Mouse (Mus musculus) olfactory bulb, adult 2 months (tissue): ENCODE data around the gene Cox6b2. TPM values are rescaled to one million over a fixed set of nuclear protein-coding genes. Genes with fewer than 3 reads are reported as not detected.

Source experiments
- H3K27ac ChIP-seq: fragments of 200-500 bp; 2 replicates; pipeline ENCODE4 v1.5.1; 2012; ENCODE audit warnings: low read depth, low read length; ENCODE audit not compliant: insufficient read depth
- H3K4me1 ChIP-seq: fragments of 200-500 bp; 2 replicates; pipeline ENCODE4 v1.6.1; 2012; ENCODE audit warnings: low read length; ENCODE audit not compliant: control insufficient read depth, insufficient read depth
- H3K4me3 ChIP-seq: fragments of 200-500 bp; 2 replicates; pipeline ENCODE4 v1.5.1; 2012; ENCODE audit warnings: mild to moderate bottlenecking, low read depth, low read length, moderate library complexity; ENCODE audit not compliant: insufficient read depth
- CTCF ChIP-seq: fragments of 200-500 bp; IDR thresholded peaks from 2 replicates; pipeline ENCODE4 v1.5.1; 2012; ENCODE audit warnings: low read depth, mild to moderate bottlenecking, low read length, moderate library complexity; ENCODE audit not compliant: insufficient read depth
- POLR2A ChIP-seq: fragments of 200-500 bp; IDR thresholded peaks from 2 replicates; pipeline ENCODE4 v1.6.1; 2012; ENCODE audit warnings: mild to moderate bottlenecking, low read depth, low read length, moderate library complexity; ENCODE audit not compliant: insufficient read depth
- WGBS: fragments of 180-500 bp; shearing (Covaris S2); methylation state at CpG from one replicate; pipeline ENCODE4 v1.1.7; 2018; 5-methylcytosine and 5-hydroxymethylcytosine counted together
- polyA plus RNA-seq: library from polyadenylated mRNA; stranded (reverse); fragments of >200 nt; gene quantifications from 2 replicates; pipeline ENCODE4 v1.2.4, GENCODE M21; 2012; ENCODE audit warnings: low replicate concordance; ENCODE audit not compliant: missing spikeins, insufficient read depth, insufficient read length

Cox6b2 gene
- polyA plus RNA-seq, 1 experiment = not detected

DNA sequence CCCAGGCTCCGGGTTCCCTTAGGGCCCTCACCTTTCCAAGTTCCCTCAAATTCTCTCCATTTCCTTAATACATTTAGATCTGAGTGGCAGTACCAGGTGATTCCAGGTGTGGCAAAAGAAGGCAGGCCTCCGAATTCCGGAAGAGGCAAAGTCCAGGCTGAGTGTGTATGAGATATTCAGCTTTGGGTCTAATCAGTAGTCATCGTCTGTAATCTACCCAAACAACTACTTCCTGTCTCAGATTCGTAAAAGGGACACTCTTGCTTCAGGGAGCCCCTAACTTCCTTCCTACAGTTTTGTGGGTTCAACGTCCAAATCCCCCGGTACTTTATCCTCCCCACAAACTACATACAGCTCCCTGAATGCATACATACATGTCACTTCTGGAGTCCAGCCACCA is 27.7 kb downstream of the Cox6b2 start, which contains the start of gene Tmem150b:
TSS of gene Tmem150b (minus strand) at position 81 of the 400 bp plus-strand sequence.
- 86% methylated on average over 7 of the region's 7 CpGs for whole genome bisulfite sequencing
- TF ChIP-seq POLR2A (no peak), CTCF (no peak)
- Histone ChIP-seq H3K4me1 (no peaks in the 10 kb centered on the region; the same call in 1 of the 2 replicates), H3K27ac (no peak within 1 kb of the TSS), H3K4me3 (no peak within 1 kb of the TSS)

DNA sequence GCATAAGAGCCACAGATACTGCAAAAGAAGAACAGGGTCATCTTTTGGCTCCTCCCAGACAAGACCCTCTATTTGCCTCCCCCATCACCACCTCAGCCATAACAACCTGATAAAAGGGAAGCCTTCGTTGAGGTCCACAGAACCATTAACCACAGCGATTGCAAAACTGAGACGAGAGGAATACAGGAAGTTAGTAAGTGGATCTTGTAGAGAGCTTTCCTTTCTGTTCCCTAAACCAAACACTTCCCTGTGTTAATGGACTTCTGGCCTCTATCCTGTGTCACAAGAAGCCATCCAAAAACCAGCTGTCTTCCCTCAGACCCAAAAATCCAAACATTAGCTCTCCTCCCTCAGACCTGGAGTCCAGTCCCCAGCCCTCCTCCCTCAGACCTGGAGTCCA is 28.5 kb downstream of the Cox6b2 start:
- H3K4me3 ChIP-seq = no peak overlapping the region
- 73% methylated on average over 3 of the region's 3 CpGs for WGBS
- H3K4me1 ChIP-seq = no peaks in the 10 kb centered on the region; the same call in 1 of the 2 replicates
- no peak overlapping the region for H3K27ac ChIP-seq
- TF ChIP-seq POLR2A (no peak), CTCF (no peak)

DNA sequence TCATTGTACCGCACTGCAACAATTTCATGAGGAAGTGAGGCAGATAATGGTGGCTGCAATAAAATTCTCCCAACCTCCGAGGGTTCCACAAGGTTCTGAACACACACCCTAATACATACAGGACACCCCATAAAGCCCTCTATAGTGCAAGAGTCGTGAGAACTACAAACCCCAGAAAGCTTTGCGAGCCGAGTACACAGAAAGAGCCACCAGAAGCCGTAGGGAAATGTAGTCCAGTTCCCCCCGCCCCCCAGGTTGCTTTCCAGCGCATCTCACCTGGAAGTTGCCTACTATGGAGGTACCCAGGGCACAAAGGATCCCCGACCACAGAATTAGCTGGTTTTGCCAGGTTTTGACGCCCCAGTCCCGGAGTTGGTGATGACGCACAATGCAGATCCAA is 29.4 kb downstream of the Cox6b2 start:
- TF ChIP-seq CTCF = no peak
- no peak for TF ChIP-seq POLR2A
- H3K4me3 ChIP-seq = peak overlapping the region; percentile 48
- no peak overlapping the region for H3K27ac ChIP-seq
- no peaks in the 10 kb centered on the region; the same call in 1 of the 2 replicates for H3K4me1 ChIP-seq
- 32% methylated on average over 12 of the region's 12 CpGs for WGBS

DNA sequence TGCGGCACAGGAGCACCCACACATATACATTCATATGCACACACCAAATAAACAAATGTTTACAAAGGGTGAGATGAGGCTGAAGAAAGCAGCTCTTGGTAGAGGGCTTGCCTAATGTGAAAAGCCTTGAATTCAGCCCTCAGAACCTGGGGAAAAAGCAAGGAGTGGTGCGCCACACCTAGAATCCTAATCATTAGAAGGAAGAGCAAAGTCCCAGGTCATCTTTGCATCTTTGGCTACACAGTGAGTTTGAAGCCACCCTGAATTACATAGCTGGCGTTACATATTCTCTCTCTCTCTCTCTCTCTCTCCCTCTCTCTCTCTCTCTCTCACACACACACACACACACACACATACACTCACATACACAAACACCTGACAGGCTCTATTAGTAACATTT is 33.6 kb downstream of the Cox6b2 start:
- TF ChIP-seq POLR2A (no peak), CTCF (no peak)

DNA sequence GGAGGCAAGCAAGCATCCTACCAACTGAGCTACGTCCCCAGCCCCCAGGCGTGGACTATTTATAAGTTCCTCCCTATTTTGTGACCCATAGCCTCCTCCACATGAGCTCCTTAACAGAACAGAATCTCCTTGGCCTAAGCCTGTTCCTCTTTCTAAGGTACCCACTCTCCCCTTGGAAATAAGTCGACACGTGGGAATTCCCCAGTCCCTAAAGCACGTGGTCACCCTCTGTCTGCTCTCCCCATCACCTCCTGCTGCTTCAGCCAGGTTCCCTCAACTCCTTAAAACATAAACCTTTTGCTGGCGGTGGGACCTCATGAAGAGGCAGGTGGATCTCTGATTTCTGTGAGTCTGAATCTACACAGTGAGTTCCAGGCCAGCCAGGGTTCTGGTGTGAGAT is 35.9 kb downstream of the Cox6b2 start:
- Histone ChIP-seq H3K4me1 (no peaks in the 10 kb centered on the region), H3K27ac (no peak overlapping the region), H3K4me3 (no peak overlapping the region)
- TF ChIP-seq POLR2A = no peak
- TF ChIP-seq CTCF = no peak
- 75% methylated on average over 6 of the region's 6 CpGs for WGBS

More for the DNA sequence above, 33.6 kb downstream of the Cox6b2 start:
- 84% methylated on average over 3 of the region's 3 CpGs for WGBS
- H3K4me1 ChIP-seq = no peaks in the 10 kb centered on the region; the same call in 1 of the 2 replicates
- no peak overlapping the region for H3K27ac ChIP-seq
- H3K4me3 ChIP-seq = no peak overlapping the region

DNA sequence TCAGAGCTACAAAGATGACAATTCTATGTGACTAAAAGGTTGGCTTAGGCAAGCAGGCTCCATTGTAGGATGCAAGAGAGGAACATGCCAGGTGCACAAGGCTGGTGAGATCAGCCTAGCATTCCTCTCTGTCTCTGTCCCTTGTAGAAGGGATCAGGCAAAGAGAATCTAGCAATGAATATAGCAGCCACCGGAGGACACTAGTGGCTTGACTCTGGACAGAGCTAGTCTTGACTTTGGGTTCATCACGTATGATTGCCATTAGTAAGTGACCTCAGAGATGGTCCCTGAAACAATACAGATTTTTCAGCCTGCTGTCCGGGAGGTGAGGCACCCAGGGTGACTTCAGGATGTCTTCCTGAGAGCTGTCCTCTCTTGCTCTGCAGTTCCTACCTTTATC is 40.3 kb downstream of the Cox6b2 start:
- TF ChIP-seq CTCF (no peak), POLR2A (no peak)
- Histone ChIP-seq H3K27ac (no peak overlapping the region), H3K4me1 (no peaks in the 10 kb centered on the region), H3K4me3 (no peak overlapping the region)
- WGBS = 90% methylated on average over 3 of the region's 3 CpGs

DNA sequence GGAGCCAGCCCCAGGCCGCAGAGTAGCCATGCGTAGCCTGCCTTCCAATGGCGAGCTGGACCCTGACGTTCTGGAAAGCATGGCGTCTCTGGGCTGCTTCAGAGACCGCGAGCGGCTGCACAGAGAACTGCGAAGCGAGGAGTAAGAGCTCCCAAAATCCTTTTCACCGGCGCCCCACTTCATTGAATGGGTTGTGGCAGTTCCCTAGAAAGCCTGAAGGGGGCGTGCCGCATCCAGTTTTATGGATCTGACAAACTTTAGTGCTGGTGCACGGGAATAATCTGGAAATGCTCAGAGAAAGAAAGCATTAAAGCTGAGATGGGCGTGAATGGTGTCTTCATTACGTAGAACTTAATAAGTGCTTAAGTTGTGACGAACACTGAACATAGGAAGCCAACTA is 47.8 kb downstream of the Cox6b2 start:
- no peak overlapping the region for H3K4me3 ChIP-seq
- 55% methylated on average over 18 of the region's 18 CpGs for WGBS
- TF ChIP-seq CTCF (peak; percentile 47; the same call in 1 of the 2 replicates), POLR2A (no peak)
- H3K27ac ChIP-seq = no peak overlapping the region
- peaks cover 3% of the 10 kb centered on the region; the same call in 1 of the 2 replicates for H3K4me1 ChIP-seq

DNA sequence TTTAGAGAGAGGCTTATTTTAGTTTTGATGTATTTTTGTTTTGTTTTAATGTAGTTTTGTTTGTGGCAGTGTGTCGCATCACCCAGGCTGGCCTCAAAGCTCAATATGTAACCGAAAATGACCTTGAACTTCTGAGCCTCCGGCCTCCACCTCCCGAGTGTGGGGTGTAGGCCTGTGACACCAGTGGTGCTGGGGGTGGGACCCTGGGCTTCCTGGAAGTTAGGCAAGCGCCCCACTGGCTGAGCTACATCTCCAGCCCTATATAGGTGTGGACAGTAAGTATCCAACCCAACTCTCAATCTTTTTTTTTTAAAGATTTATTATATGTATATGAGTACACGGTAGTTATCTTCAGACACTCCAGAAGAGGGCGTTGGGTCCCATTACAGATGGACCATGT is 49.7 kb downstream of the Cox6b2 start:
- Histone ChIP-seq H3K4me3 (no peak overlapping the region), H3K27ac (no peak overlapping the region), H3K4me1 (peaks cover 3% of the 10 kb centered on the region; the same call in 1 of the 2 replicates)
- 96% methylated on average over 7 of the region's 7 CpGs for WGBS
- TF ChIP-seq POLR2A = no peak
- no peak for TF ChIP-seq CTCF

DNA sequence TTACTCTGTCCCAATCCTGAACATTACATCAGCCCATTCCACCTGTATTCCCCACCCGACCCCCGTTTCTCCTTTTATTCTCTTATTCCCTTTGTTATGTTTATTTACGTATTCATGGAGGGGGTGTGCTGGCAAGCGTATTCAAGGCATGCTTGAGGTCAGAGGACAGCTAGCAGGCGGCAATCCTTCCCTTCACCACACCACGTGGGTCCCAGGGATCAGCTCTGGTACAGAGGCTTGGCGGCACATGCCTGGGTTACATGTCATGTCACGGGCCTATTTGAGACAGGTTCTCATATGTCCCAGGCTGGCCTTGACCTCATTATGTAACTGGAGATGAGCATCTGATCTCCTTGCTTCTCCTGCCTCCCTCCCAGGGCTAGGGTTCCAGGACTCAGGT is 50.6 kb downstream of the Cox6b2 start:
- Histone ChIP-seq H3K4me3 (no peak overlapping the region), H3K27ac (no peak overlapping the region), H3K4me1 (peaks cover 3% of the 10 kb centered on the region; the same call in 1 of the 2 replicates)
- TF ChIP-seq POLR2A (no peak), CTCF (no peak)
- 58% methylated on average over 8 of the region's 8 CpGs for WGBS

Other genes starting within 250 kb of the Cox6b2 start
- gene Tnnt1, start 236.7 kb downstream of the Cox6b2 start, polyA plus RNA-seq = not detected in 2 replicates
- gene Tnni3, start 228.9 kb downstream of the Cox6b2 start, polyA plus RNA-seq = not detected in 2 replicates
- gene Dnaaf3, start 220.6 kb downstream of the Cox6b2 start, polyA plus RNA-seq = not detected in 2 replicates
- gene Syt5, start 205.6 kb downstream of the Cox6b2 start, polyA plus RNA-seq = not detected in 2 replicates
- gene Ptprh, start 149.1 kb downstream of the Cox6b2 start, polyA plus RNA-seq = not detected in 2 replicates
- not detected in 2 replicates for gene Tmem86b, start 121.7 kb downstream of the Cox6b2 start, polyA plus RNA-seq
- 310 and 891 TPM in 2 replicates for gene Ppp6r1, start 94.1 kb downstream of the Cox6b2 start, polyA plus RNA-seq
- not detected in 2 replicates for gene Hspbp1, start 68.0 kb downstream of the Cox6b2 start, polyA plus RNA-seq
- not detected in 2 replicates for gene Brsk1, start 62.5 kb downstream of the Cox6b2 start, polyA plus RNA-seq
- not detected in 2 replicates for gene Tmem150b, start 27.8 kb downstream of the Cox6b2 start, polyA plus RNA-seq
- gene Kmt5c, start 13.0 kb downstream of the Cox6b2 start, polyA plus RNA-seq = not detected in 2 replicates
- not detected in 2 replicates for gene Fam71e2, start 18.2 kb upstream of the Cox6b2 start, polyA plus RNA-seq
- not detected in 2 replicates for gene Il11, start 29.8 kb upstream of the Cox6b2 start, polyA plus RNA-seq
- not detected in 2 replicates for gene Tmem190, start 29.8 kb upstream of the Cox6b2 start, polyA plus RNA-seq
- gene Tmem238, start 36.6 kb upstream of the Cox6b2 start, polyA plus RNA-seq = not detected in 2 replicates
- gene Rpl28, start 39.8 kb upstream of the Cox6b2 start, polyA plus RNA-seq = not detected in 2 replicates
- not detected in 2 replicates for gene Ube2s, start 59.5 kb upstream of the Cox6b2 start, polyA plus RNA-seq
- gene Shisa7, start 91.6 kb upstream of the Cox6b2 start, polyA plus RNA-seq = 146 TPM in 1 of 2 replicates, not detected in the other
- gene Isoc2b, start 117.2 kb upstream of the Cox6b2 start, polyA plus RNA-seq = not detected in 2 replicates
- gene Isoc2a, start 124.1 kb upstream of the Cox6b2 start, polyA plus RNA-seq = not detected in 2 replicates
- not detected in 2 replicates for gene Gm36210, start 153.4 kb upstream of the Cox6b2 start, polyA plus RNA-seq
- not detected in 2 replicates for gene Zfp628, start 162.1 kb upstream of the Cox6b2 start, polyA plus RNA-seq
- not detected in 2 replicates for gene Nat14, start 168.9 kb upstream of the Cox6b2 start, polyA plus RNA-seq
- gene Ssc5d, start 172.7 kb upstream of the Cox6b2 start, polyA plus RNA-seq = not detected in 2 replicates
- not detected in 2 replicates for gene Sbk2, start 211.3 kb upstream of the Cox6b2 start, polyA plus RNA-seq
- not detected in 2 replicates for gene Sbk3, start 218.1 kb upstream of the Cox6b2 start, polyA plus RNA-seq
- not detected in 2 replicates for gene Zfp579, start 243.1 kb upstream of the Cox6b2 start, polyA plus RNA-seq